Mouse (Mus musculus) ES-E14 (cell line): ENCODE data around the gene Rbm19.

Experiments used
- CHD2 ChIP-seq: IDR thresholded peaks from 2 replicates; pipeline ENCODE4 v1.6.1; 2014; ENCODE audit warnings: mild to moderate bottlenecking, low read depth, low read length, inconsistent platforms
- HCFC1 ChIP-seq: IDR thresholded peaks from 2 replicates; pipeline ENCODE4 v1.6.1; 2012; ENCODE audit warnings: low read length, inconsistent platforms, borderline replicate concordance; ENCODE audit not compliant: insufficient read depth
- MAFK ChIP-seq: IDR thresholded peaks from 2 replicates; pipeline ENCODE4 v1.6.1; 2014; ENCODE audit warnings: mild to moderate bottlenecking, low read depth, low read length, inconsistent platforms; ENCODE audit not compliant: insufficient read depth
- ZNF384 ChIP-seq: IDR thresholded peaks from 2 replicates; pipeline ENCODE4 v1.6.1; 2012; ENCODE audit warnings: low read depth, low read length, inconsistent platforms

DNA sequence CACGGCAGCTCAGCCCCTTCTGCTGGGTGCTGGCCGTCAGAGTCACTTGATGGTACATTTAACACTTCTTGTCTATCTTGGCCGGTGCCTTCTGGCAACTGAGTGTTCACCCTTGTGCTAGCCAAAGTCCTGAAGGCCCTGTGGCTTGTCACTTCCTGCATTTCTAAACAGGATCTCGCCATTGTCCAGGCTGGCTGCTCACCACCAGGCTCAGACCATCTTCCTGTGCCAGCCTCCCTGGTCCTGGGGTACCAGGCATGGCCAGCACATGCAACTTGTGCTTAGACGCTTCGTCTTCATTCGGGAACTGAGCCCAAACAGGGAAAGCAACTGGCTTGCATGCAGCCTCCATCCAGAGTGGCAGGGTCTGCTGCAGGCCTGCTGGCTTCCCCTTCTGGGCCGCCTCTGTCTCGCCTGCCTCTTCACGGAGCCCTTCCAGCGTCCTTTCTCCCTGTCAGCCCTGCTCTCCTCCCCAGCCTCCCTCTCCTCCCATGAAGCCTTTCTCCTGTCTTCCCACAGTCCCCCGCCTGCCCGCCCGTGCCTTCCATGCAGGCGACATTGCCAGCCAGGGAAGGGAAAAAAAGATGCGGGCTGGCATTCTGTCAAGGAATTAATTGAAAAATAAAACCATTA is 78.2 kb downstream of the Rbm19 start:
- TF ChIP-seq CHD2 (no peak), ZNF384 (no peak), MAFK (no peak), HCFC1 (no peak)
